Mouse (Mus musculus) myocyte (in vitro differentiated cells): Measurements from ENCODE around the gene Abhd5. TPM values are rescaled to one million over a fixed set of nuclear protein-coding genes. Genes with fewer than 3 reads are reported as not detected.

Experiments
- H3K27me3 ChIP-seq: one replicate; pipeline ENCODE4 v1.6.1; 2011; ENCODE audit not compliant: control insufficient read depth, insufficient read depth, insufficient read length
- H3K36me3 ChIP-seq: one replicate; pipeline ENCODE4 v1.6.1; 2011; ENCODE audit not compliant: control insufficient read depth, insufficient read depth
- H3K4me2 ChIP-seq: one replicate; pipeline ENCODE4 v1.6.1; 2011; ENCODE audit warnings: low read depth, control low read depth
- H3K4me3 ChIP-seq: one replicate; pipeline ENCODE4 v1.5.1; 2011; ENCODE audit warnings: mild to moderate bottlenecking, control low read depth, moderate library complexity
- H3K79me2 ChIP-seq: one replicate; pipeline ENCODE4 v1.6.1; 2011; ENCODE audit not compliant: control insufficient read depth, insufficient read depth
- H3ac ChIP-seq: one replicate; pipeline ENCODE4 v1.6.1; 2011; ENCODE audit not compliant: control insufficient read depth, insufficient read length
- CEBPB ChIP-seq: IDR thresholded peaks from 2 replicates; pipeline ENCODE4 v1.6.1; 2011; ENCODE audit warnings: mild to moderate bottlenecking, moderate library complexity; ENCODE audit not compliant: poor library complexity, insufficient read depth, severe bottlenecking
- E2F4 ChIP-seq: IDR thresholded peaks from one replicate; pipeline ENCODE4 v1.6.1; 2011; ENCODE audit warnings: mild to moderate bottlenecking, control low read depth, moderate library complexity; ENCODE audit not compliant: insufficient read depth
- MAX ChIP-seq: IDR thresholded peaks from one replicate; pipeline ENCODE4 v1.6.1; 2011; ENCODE audit warnings: low read depth, mild to moderate bottlenecking, control low read depth
- MYOD1 ChIP-seq, 3 experiments: IDR thresholded peaks; one replicate each; pipeline ENCODE4 v1.6.1; 2011; ENCODE audit warnings: control low read depth in 2 of 3, low read depth in 2 of 3, mild to moderate bottlenecking in 2 of 3, moderate library complexity in 1 of 3; ENCODE audit not compliant: insufficient read length in 2 of 3, control insufficient read depth in 1 of 3
- MYOG ChIP-seq, 3 experiments: IDR thresholded peaks; one replicate each; pipeline ENCODE4 v1.6.1; 2011; ENCODE audit warnings: control low read depth in 2 of 3, low read depth in 2 of 3, mild to moderate bottlenecking in 2 of 3; ENCODE audit not compliant: insufficient read length in 2 of 3, control insufficient read depth in 1 of 3, insufficient read depth in 1 of 3
- POLR2A ChIP-seq: IDR thresholded peaks from one replicate; pipeline ENCODE4 v1.6.1; 2011; ENCODE audit warnings: low read depth, mild to moderate bottlenecking, control low read depth, moderate library complexity; ENCODE audit not compliant: insufficient read length
- POLR2AphosphoS2 ChIP-seq: IDR thresholded peaks from one replicate; pipeline ENCODE4 v1.6.1; 2011; ENCODE audit warnings: low read depth, control low read depth; ENCODE audit not compliant: insufficient read length
- REST ChIP-seq: IDR thresholded peaks from one replicate; pipeline ENCODE4 v1.6.1; 2011; ENCODE audit warnings: mild to moderate bottlenecking, control low read depth, moderate library complexity; ENCODE audit not compliant: insufficient read depth, insufficient read length
- SRF ChIP-seq: IDR thresholded peaks from one replicate; pipeline ENCODE4 v1.6.1; 2011; ENCODE audit warnings: low read depth; ENCODE audit not compliant: control insufficient read depth, insufficient read length
- TCF12 ChIP-seq: IDR thresholded peaks from one replicate; pipeline ENCODE4 v1.6.1; 2011; ENCODE audit warnings: mild to moderate bottlenecking, control low read depth; ENCODE audit not compliant: poor library complexity, insufficient read depth, severe bottlenecking
- TCF3 ChIP-seq: IDR thresholded peaks from one replicate; pipeline ENCODE4 v1.6.1; 2011; ENCODE audit warnings: low read depth, control low read depth; ENCODE audit not compliant: insufficient read length
- USF1 ChIP-seq: IDR thresholded peaks from one replicate; pipeline ENCODE4 v1.6.1; 2011; ENCODE audit warnings: low read depth, mild to moderate bottlenecking, control low read depth, moderate library complexity
- polyA plus RNA-seq: library from polyadenylated mRNA; unstranded; fragments of >200 nt; fragmentation: generic; extraction: Trizol; gene quantifications from one replicate; pipeline ENCODE4 v1.2.1, GENCODE M21; 2012; ENCODE audit warnings: missing spikeins

Abhd5 gene
- polyA plus RNA-seq, 1 experiment: 24.8 TPM

- TF ChIP-seq REST (no peak), MYOG (IDR thresholded peaks at IDR 0.05; ENCODE audit: control insufficient read depth in 1 of 3, insufficient read depth in 1 of 3, insufficient read length in 2 of 3, low read depth in 2 of 3) (no peak)
- H3K4me3 ChIP-seq: no peak overlapping the region
These were observed 5.3 kb upstream of the Abhd5 start for GRCm38 (mm10) chr9:122346059-122346458.

GRCm38 (mm10) chr9:122347882-122348281, 3.5 kb upstream of the Abhd5 start:
- H3K36me3 ChIP-seq: no peaks in the 10 kb centered on the region
- H3ac ChIP-seq: no peak overlapping the region
- H3K4me2 ChIP-seq: no peak overlapping the region
- no peaks in the 10 kb centered on the region for H3K27me3 ChIP-seq
- H3K4me3 ChIP-seq: no peak overlapping the region
- peaks cover 2% of the 10 kb centered on the region for H3K79me2 ChIP-seq
- TF ChIP-seq USF1: no peak
- TF ChIP-seq POLR2A: no peak
- no peak for TF ChIP-seq TCF12
- no peak for TF ChIP-seq MYOD1 (IDR thresholded peaks at IDR 0.05; ENCODE audit: control insufficient read depth in 1 of 3, insufficient read length in 2 of 3, low read depth in 2 of 3)
- no peak for TF ChIP-seq TCF3
- no peak for TF ChIP-seq CEBPB
- TF ChIP-seq POLR2AphosphoS2: no peak

More at GRCm38 (mm10) chr9:122346059-122346458, 5.3 kb upstream of the Abhd5 start:
- Histone ChIP-seq H3ac (no peak overlapping the region), H3K79me2 (no peaks in the 10 kb centered on the region), H3K4me2 (no peak overlapping the region), H3K27me3 (no peaks in the 10 kb centered on the region), H3K36me3 (no peaks in the 10 kb centered on the region)

GRCm38 (mm10) chr9:122349286-122349685, 2.1 kb upstream of the Abhd5 start:
- Histone ChIP-seq H3ac (no peak overlapping the region), H3K4me2 (no peak overlapping the region), H3K79me2 (peaks cover 16% of the 10 kb centered on the region), H3K36me3 (no peaks in the 10 kb centered on the region), H3K27me3 (no peaks in the 10 kb centered on the region), H3K4me3 (no peak overlapping the region)
- no peak for TF ChIP-seq CEBPB
- no peak for TF ChIP-seq REST
- TF ChIP-seq TCF3: no peak
- no peak for TF ChIP-seq SRF
- no peak for TF ChIP-seq TCF12
- TF ChIP-seq MYOG (IDR thresholded peaks at IDR 0.05; ENCODE audit: control insufficient read depth in 1 of 3, insufficient read depth in 1 of 3, insufficient read length in 2 of 3, low read depth in 2 of 3): peak in 1 of 3 experiments; percentile 25
- TF ChIP-seq MYOD1 (IDR thresholded peaks at IDR 0.05; ENCODE audit: control insufficient read depth in 1 of 3, insufficient read length in 2 of 3, low read depth in 2 of 3): peak in 1 of 3 experiments; percentile 37
- TF ChIP-seq MAX: no peak
- no peak for TF ChIP-seq POLR2A

GRCm38 (mm10) chr9:122350396-122351130, 845 bp upstream of the Abhd5 start:
- Histone ChIP-seq H3K4me2 (peak overlapping the region; percentile 74), H3K27me3 (no peaks in the 10 kb centered on the region), H3K79me2 (peaks cover 24% of the 10 kb centered on the region), H3ac (peak overlapping the region; percentile 80), H3K4me3 (peak overlapping the region; percentile 38), H3K36me3 (no peaks in the 10 kb centered on the region)
- TF ChIP-seq MYOD1 (IDR thresholded peaks at IDR 0.05; ENCODE audit: control insufficient read depth in 1 of 3, insufficient read length in 2 of 3, low read depth in 2 of 3): no peak
- TF ChIP-seq TCF3: no peak
- no peak for TF ChIP-seq USF1
- TF ChIP-seq CEBPB: no peak
- no peak for TF ChIP-seq E2F4
- TF ChIP-seq TCF12: no peak
- no peak for TF ChIP-seq POLR2AphosphoS2
- no peak for TF ChIP-seq POLR2A
- TF ChIP-seq REST: no peak
- no peak for TF ChIP-seq SRF
- no peak for TF ChIP-seq MAX
- no peak for TF ChIP-seq MYOG (IDR thresholded peaks at IDR 0.05; ENCODE audit: control insufficient read depth in 1 of 3, insufficient read depth in 1 of 3, insufficient read length in 2 of 3, low read depth in 2 of 3)

GRCm38 (mm10) chr9:122352025-122352392, 601 bp downstream of the Abhd5 start:
- peak overlapping the region; percentile 80 for H3ac ChIP-seq
- H3K27me3 ChIP-seq: no peaks in the 10 kb centered on the region
- H3K79me2 ChIP-seq: peaks cover 30% of the 10 kb centered on the region
- no peak for TF ChIP-seq POLR2AphosphoS2
- TF ChIP-seq CEBPB: no peak
- TF ChIP-seq E2F4: no peak
- TF ChIP-seq MYOD1 (IDR thresholded peaks at IDR 0.05; ENCODE audit: control insufficient read depth in 1 of 3, insufficient read length in 2 of 3, low read depth in 2 of 3): peak in 1 of 3 experiments; percentile 5
- no peak for TF ChIP-seq TCF12
- TF ChIP-seq MYOG (IDR thresholded peaks at IDR 0.05; ENCODE audit: control insufficient read depth in 1 of 3, insufficient read depth in 1 of 3, insufficient read length in 2 of 3, low read depth in 2 of 3): peak in 1 of 3 experiments; percentile 2
- no peak for TF ChIP-seq USF1
- TF ChIP-seq MAX: no peak
- no peak for TF ChIP-seq SRF
- no peak for TF ChIP-seq POLR2A
- peak overlapping the region; percentile 38 for H3K4me3 ChIP-seq
- peak overlapping the region; percentile 74 for H3K4me2 ChIP-seq
- no peaks in the 10 kb centered on the region for H3K36me3 ChIP-seq
